ENCODE assay signal across 18 mouse cellular contexts in the genomic region with DNA sequence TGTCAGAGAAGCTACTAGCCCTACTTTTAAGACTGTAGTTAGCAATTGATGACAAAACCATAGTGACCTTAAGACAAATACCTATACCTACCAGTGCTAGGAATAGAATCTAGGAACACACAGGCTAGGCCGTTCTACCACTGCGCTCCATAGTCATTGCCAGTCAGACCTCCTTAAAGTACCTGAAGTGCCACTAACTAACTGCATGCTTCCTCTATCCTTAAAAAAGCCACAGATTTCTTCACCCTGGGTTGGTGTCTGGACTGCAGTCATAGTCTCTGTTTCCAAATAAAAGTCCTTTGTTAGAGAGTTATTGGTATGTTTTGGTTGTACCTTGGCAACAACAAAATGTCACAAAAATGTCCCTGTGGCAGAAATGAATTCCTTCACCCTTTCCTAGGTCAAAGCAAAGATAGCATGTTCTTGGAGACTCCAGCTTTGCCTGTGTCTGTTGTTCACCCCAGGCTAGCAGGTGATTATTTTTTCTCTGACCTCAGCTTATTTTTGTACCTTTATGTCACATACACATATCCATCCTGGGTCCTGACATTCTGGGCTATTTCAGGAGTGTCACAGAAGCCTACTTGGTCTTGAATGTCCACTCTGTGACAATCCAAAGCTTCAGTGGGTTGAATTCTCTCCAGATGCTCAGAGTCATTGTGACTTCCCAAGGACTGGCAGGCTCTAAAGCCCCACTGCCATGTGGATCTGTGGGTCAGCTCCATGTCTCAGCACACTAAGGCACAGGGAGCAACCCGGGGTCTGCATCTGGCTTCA.
A peak's percentile ranks its signal among the peaks of the same experiment; 100 is the strongest.
DNase-seq lines count a peak whose midpoint lies in the region; ATAC-seq and TF ChIP-seq lines count a peak whose summit lies in the region.
"Had no signal": no experiment of that assay in that cellular context is flagged by ENCODE, and none has a peak within 500 bp of the region (broad histone marks: within the 10 kb centered on the region; RNA-seq: fewer than 3 reads in every experiment).

No protein-coding gene starts in this region.

- TF ChIP-seq EP300 in heart, adult 2 months (IDR thresholded peaks at IDR 0.05; ENCODE audit: insufficient read depth, low read depth, low read length), result no peak

- H3K27ac ChIP-seq in heart, adult 2 months, result peak overlapping the region; percentile 61
- no peak overlapping the region for H3K27ac ChIP-seq in heart, embryonic 10.5 days
- H3K27ac ChIP-seq in brown adipose tissue, adult 24 weeks (replicated peaks; ENCODE audit: low read depth, low read length), result peak overlapping the region; percentile 3
- H3K27ac ChIP-seq in limb, embryonic 12.5 days, result peak overlapping the region; percentile 18; the same call in 1 of the 2 replicates
- H3K27ac ChIP-seq: liver, embryonic 15.5 days; midbrain, embryonic 12.5 days had no signal

- no peak for TF ChIP-seq POLR2A in heart, adult 2 months (IDR thresholded peaks at IDR 0.05; ENCODE audit: insufficient read depth, low read depth, low read length)

- peaks cover 4% of the 10 kb centered on the region for H3K4me1 ChIP-seq in heart, adult 2 months (ENCODE audit: control insufficient read depth, insufficient read depth, low read length)
- peaks cover 11% of the 10 kb centered on the region for H3K4me1 ChIP-seq in heart, embryonic 10.5 days
- peaks cover 8% of the 10 kb centered on the region for H3K4me1 ChIP-seq in brown adipose tissue, adult 24 weeks (ENCODE audit: control insufficient read depth, insufficient read depth, insufficient read length, low read length)
- peaks cover 35% of the 10 kb centered on the region for H3K4me1 ChIP-seq in limb, embryonic 12.5 days (replicated peaks)
- H3K4me1 ChIP-seq: liver, embryonic 15.5 days had no signal

- TF ChIP-seq CTCF in heart, adult 2 months (IDR thresholded peaks at IDR 0.05), result no peak

- no peak overlapping the region for H3K9ac ChIP-seq in heart, adult 2 months (ENCODE audit: low read depth, low read length)
- H3K9ac ChIP-seq in limb, embryonic 12.5 days (replicated peaks), result no peak overlapping the region
- H3K9ac ChIP-seq: liver, embryonic 15.5 days; midbrain, embryonic 12.5 days had no signal

- H3K4me2 ChIP-seq in limb, embryonic 12.5 days, result no peak overlapping the region
- H3K4me2 ChIP-seq: liver, embryonic 15.5 days; midbrain, embryonic 12.5 days had no signal

- intact Hi-C loops in heart, adult 2 months (cut with DNase I), result no loop called here

- H3K4me3 ChIP-seq in heart, adult 2 months, result no peak overlapping the region
- H3K4me3 ChIP-seq in heart, embryonic 10.5 days, result no peak overlapping the region
- H3K4me3 ChIP-seq in brown adipose tissue, adult 24 weeks (ENCODE audit: insufficient read depth, low read depth, low read length), result no peak overlapping the region
- H3K4me3 ChIP-seq in limb, embryonic 12.5 days (replicated peaks), result no peak overlapping the region
- H3K4me3 ChIP-seq: liver, embryonic 15.5 days; midbrain, embryonic 12.5 days had no signal

- 0 out of 2 replicates have a peak, but pooled peaks have one; percentile 39 for ATAC-seq in common myeloid progenitor, adult 5-6 weeks (replicated peaks; ENCODE audit: low read depth, poor library complexity, severe bottlenecking)
- no peak for ATAC-seq in limb, embryonic 12.5 days (ENCODE audit: insufficient number of reproducible peaks, insufficient read depth, low FRiP score, low TSS enrichment, low read depth)
- ATAC-seq: intestine, postnatal 0 days had no signal

- no peaks in the 10 kb centered on the region for H3K9me3 ChIP-seq in heart, embryonic 10.5 days
- no peaks in the 10 kb centered on the region for H3K9me3 ChIP-seq in limb, embryonic 12.5 days
- H3K9me3 ChIP-seq: liver, embryonic 15.5 days; midbrain, embryonic 12.5 days had no signal

- no peaks in the 10 kb centered on the region for H3K79me2 ChIP-seq in heart, adult 2 months (replicated peaks; ENCODE audit: control insufficient read depth, insufficient read depth, low read length)

- 72% methylated on average over 3 of the region's 3 CpGs for WGBS in heart, adult 2 months
- 82% methylated on average over 3 of the region's 3 CpGs for WGBS in heart, embryonic 10.5 days
- WGBS in limb, embryonic 12.5 days, result 78% methylated on average over 3 of the region's 3 CpGs

- no peaks in the 10 kb centered on the region for H3K27me3 ChIP-seq in heart, adult 2 months (ENCODE audit: control insufficient read depth, insufficient read depth, low read length)
- H3K27me3 ChIP-seq in heart, embryonic 10.5 days (ENCODE audit: insufficient read depth, poor library complexity, severe bottlenecking), result peaks cover 15% of the 10 kb centered on the region; the same call in 1 of the 2 replicates
- H3K27me3 ChIP-seq in limb, embryonic 12.5 days, result no peaks in the 10 kb centered on the region
- H3K27me3 ChIP-seq: liver, embryonic 15.5 days; midbrain, embryonic 12.5 days had no signal

- H3K36me3 ChIP-seq in heart, adult 2 months (ENCODE audit: control insufficient read depth, insufficient read depth, low read length), result no peaks in the 10 kb centered on the region
- no peaks in the 10 kb centered on the region for H3K36me3 ChIP-seq in heart, embryonic 10.5 days
- H3K36me3 ChIP-seq in limb, embryonic 12.5 days, result no peaks in the 10 kb centered on the region
- H3K36me3 ChIP-seq: liver, embryonic 15.5 days; midbrain, embryonic 12.5 days had no signal

- DNase-seq in heart, adult 2 months, result peak in 1 of 2 experiments; percentile 22
- DNase-seq in heart, embryonic 10.5 days (ENCODE audit: low spot score), result no peak
- no peak for DNase-seq in left cerebral cortex, adult 18-20 months (ENCODE audit: low spot score in 2 of 2)
- no peak for DNase-seq in adrenal gland, adult (ENCODE audit: inconsistent age in 2 of 2, low spot score in 1 of 2)
- DNase-seq: adrenal gland, adult 8-10 months; cerebellum, adult 2 months; cerebellum, postnatal 25 days; kidney, postnatal 36 days; layer of hippocampus, postnatal 36 days; liver; right cerebral cortex, postnatal 14 days; spleen, adult 18-20 months had no signal
